Mouse (Mus musculus): ENCODE measurements around the gene Kcna7.

Gene Kcna7

DNA sequence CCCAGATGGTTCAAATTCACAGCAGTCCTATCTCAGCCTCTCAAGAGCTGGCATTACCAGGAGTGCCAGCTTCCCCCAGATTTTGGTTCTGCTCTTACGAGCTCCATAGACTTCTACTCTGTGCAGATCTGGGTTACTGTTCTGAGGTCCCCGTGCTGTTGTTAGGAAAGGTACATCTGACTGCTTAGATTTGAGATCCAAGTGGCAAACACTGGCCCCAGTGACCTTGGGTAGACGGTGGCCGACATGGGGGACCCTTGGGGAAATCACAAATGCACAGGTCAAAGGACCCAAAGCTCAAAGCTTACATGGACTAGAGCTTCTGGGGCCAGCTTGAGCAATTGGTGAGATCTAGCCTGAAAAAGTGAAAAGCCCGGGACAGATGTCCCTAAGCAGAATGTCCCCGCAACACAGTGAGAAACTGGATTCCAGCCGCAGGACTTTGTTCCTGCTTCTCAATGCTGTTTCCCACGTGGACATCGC lies 51.3 kb downstream of the Kcna7 start:
- intact Hi-C loops (cut with DNase I) = no loop called here

DNA sequence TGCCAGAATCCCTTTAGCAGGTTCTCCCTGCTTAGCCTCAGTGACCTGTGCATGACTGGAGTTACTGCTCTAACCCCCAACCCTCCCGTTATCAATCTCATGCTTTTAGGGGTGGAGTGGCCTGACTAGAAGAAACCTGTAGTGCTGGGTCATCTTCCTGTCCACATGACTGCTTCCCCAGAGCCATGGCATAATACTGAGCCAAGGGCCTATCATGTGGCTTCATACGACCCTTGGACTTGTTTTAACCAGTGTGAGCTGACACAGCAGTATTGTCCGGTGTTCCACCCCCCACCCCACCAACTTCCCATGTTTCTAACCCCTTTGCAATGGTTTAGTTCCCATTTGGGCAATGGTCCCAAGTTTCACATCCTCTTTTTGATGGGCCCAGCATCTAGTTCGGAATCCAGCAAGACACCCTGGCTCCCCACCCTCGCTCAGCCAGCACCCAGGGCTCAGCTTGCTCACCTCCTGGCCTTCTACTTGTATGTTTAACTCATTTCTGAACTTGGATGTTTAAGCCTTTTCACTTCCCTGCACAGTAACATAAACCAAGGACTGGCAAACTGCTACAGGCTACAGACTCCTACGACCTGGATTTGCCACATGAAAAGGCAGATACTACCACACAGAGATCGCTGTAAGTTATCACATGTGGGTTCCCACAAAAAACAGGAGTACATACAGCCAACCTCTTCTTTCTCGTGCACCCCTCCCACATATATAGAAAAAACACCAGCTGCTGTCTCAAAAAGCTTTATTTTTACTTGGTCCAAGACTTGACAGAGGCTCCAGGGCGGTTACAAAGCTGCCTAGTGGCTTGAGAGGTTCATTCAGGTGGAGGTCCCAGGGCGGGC lies 52.0 kb downstream of the Kcna7 start:
- intact Hi-C loops (cut with DNase I) = no loop called here

DNA sequence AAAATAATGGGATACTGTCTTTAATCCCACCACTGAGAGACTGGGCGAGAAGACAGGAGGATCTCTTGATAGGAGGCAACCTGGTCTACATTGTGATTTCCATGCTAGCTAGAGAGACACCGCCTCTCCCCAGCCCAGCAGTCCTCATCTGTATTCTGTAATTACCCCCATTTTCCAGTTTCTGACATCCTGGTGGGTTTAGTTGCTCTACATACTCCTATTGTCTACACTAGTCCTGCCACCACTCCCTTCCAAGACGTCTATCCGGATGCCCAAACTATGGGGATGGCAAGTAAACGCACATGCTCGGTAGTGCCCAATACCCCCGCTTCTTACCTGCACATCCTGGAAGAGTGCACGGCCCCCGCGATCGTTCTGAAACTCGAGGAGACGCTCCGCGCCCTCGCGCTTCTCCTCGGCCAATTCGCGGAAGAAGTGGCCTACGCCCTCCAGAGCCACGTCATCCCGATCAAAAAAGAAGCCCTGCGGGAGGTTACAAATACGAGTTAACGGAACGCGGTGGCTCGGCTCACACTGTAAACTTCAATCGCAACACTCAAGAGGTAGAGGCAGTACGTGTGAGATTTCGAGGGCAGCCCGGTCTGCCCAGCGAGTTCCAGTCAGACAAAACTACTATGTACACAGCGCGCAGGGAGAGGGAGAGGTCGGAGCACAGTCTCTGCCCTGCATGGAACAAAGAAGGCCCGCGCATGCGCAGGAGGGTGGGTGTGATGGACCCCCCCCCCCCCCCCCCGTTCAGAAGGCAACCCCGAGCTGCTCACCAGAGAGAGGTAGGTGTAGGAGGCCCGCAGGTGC lies 53.5 kb downstream of the Kcna7 start:
- intact Hi-C loops (cut with DNase I) = no loop called here

Small RNAs within 50 kb of the gene (microRNA-seq; reads per million reads assigned to microRNA genes)
- gene Gm22133 = 0.23 to 0.49 reads per million in 2 experiments
